Mouse (Mus musculus) duodenum, adult 2 months (tissue): ENCODE data around the gene Pate2. TPM values are rescaled to one million over a fixed set of nuclear protein-coding genes. Genes with fewer than 3 reads are reported as not detected.

Source experiments
- polyA plus RNA-seq: library from polyadenylated mRNA; depleted of rRNA; stranded (reverse); fragments of >200 nt; gene quantifications from 2 replicates; pipeline ENCODE4 v1.2.3, GENCODE M21; 2012; ENCODE audit warnings: low replicate concordance; rRNA removed

Gene Pate2
- polyA plus RNA-seq, result 0.15 TPM in 1 of 2 replicates, not detected in the other

GRCm38 (mm10) chr9:35569571-35570534, at the start of gene Pate2, which contains the start of gene Hyls1:
TSS of gene Pate2 (plus strand) at chr9:35570284.
TSS of gene Hyls1 (minus strand) at chr9:35570398.

GRCm38 (mm10) chr9:35558257-35559008, 11.7 kb upstream of the Pate2 start, which contains the start of the genes Ddx25 and Pus3:
TSS of gene Ddx25 (minus strand) at chr9:35558528.
TSS of gene Pus3 (plus strand) at chr9:35558595.

GRCm38 (mm10) chr9:35611841-35612240, 41.8 kb downstream of the Pate2 start, which contains the start of gene Pate4:
TSS of gene Pate4 (minus strand) at chr9:35611941.

GRCm38 (mm10) chr9:35648102-35648501, 78.0 kb downstream of the Pate2 start, which contains the start of gene Pate3:
TSS of gene Pate3 (minus strand) at chr9:35648202.

GRCm38 (mm10) chr9:35687013-35687412, 116.9 kb downstream of the Pate2 start, which contains the start of gene Pate1:
TSS of gene Pate1 (minus strand) at chr9:35687390.

Other genes starting within 250 kb of the Pate2 start
- gene Cdon, start 149.2 kb upstream of the Pate2 start, polyA plus RNA-seq, result 1.2 TPM in 2 replicates
- not detected in 2 replicates for gene Gm1113, start 52.0 kb upstream of the Pate2 start, polyA plus RNA-seq
- 0.02 TPM in 1 of 2 replicates, not detected in the other for gene Ddx25, start 11.8 kb upstream of the Pate2 start, polyA plus RNA-seq
- gene Pus3, start 11.7 kb upstream of the Pate2 start, polyA plus RNA-seq, result 0.12 and 0.15 TPM in 2 replicates
- 0.07 and 0.29 TPM in 2 replicates for gene Hyls1, start 114 bp downstream of the Pate2 start, polyA plus RNA-seq
- not detected in 2 replicates for gene Pate4, start 41.7 kb downstream of the Pate2 start, polyA plus RNA-seq
- not detected in 2 replicates for gene Pate3, start 77.9 kb downstream of the Pate2 start, polyA plus RNA-seq
- not detected in 2 replicates for gene Pate1, start 117.1 kb downstream of the Pate2 start, polyA plus RNA-seq
- not detected in 2 replicates for gene Gm17677, start 170.8 kb downstream of the Pate2 start, polyA plus RNA-seq
- gene Gm17727, start 207.8 kb downstream of the Pate2 start, polyA plus RNA-seq, result not detected in 2 replicates
- not detected in 2 replicates for gene Gm27235, start 219.8 kb downstream of the Pate2 start, polyA plus RNA-seq
- gene D730048I06Rik, start 219.8 kb downstream of the Pate2 start, polyA plus RNA-seq, result not detected in 2 replicates